Mouse (Mus musculus) urinary bladder, adult 2 months (tissue): ENCODE results near the gene Klf13. TPM values are rescaled to one million over a fixed set of nuclear protein-coding genes. Genes with fewer than 3 reads are reported as not detected.
A peak's percentile ranks its signal among the peaks of the same experiment; 100 is the strongest.

Experiments
- DNase-seq: peaks from one replicate; pipeline ENCODE4 v3.0.0; 2022; ENCODE audit warnings: low spot score
- polyA plus RNA-seq: library from polyadenylated mRNA; depleted of rRNA; stranded (reverse); fragments of >200 nt; gene quantifications from 2 replicates; pipeline ENCODE4 v1.2.3, GENCODE M21; 2012

The Klf13 gene
- polyA plus RNA-seq, 1 experiment, result 13.0 TPM

DNA sequence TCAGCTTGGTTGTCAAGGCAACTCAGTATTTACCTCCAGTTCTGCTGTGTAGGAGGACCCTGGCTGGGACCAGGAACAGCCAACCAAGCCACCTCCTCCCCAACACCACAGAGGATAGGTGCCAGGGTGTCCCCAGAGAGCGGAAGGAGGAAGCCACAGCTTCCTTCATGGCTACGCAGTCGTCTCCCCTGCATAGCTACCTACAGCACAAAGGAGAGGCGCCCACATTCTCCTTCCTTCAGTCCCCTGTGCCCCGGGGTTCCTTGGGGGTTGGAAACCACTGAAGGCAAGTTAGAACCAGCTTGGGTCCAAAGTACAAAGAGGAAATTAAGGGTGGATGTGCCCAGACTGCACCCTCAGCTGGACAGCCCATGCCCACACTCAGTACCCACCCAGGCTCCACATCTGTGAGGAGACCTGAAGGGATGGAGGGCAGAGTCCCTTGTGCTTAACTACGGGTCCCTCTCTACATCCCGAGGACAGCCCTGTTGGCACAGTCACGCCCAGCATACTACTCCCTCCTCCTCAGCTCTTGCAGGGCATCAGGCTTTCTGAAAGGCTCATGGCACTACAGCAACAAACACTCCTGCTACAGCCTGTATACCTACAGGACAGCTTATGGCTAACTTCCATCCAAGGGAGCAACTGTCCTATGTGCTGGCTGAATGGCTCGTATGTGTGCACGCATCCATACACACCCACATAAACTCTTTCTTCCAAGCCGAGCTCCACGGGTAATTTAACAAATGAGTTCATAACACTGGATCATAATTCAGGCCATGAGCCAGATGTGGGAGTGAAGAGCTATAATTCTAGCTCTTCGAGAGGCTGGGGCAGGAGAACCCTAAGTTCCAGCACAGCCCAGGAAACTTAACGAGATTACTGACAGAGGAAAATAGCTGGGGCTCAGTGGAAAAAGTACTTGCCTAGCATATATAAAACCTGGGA, 13.0 kb downstream of the Klf13 start:
- DNase-seq, result no peak

GRCm38 (mm10) chr7:63924747-63925412, 13.8 kb downstream of the Klf13 start:
- DNase-seq, result peak; percentile 52

DNA sequence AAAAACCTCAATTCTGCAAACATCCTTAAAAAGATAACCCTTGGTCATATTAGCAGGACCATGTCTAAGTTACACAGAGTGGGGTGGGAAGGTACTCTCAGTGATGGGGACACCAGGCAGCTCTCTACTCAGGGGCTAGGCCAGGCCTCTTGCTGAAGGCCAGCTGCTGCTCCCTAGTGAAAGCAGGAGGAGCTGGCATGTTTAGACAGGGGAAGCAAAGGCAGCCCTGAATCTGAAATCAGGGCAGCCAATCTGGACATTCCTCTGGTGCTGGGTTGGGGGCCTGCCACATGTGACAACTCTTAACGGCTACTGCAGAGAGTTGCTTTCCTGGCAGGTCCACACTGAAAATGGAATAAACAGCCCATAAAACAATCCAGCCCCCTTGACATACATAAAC, 14.6 kb downstream of the Klf13 start:
- no peak for DNase-seq

DNA sequence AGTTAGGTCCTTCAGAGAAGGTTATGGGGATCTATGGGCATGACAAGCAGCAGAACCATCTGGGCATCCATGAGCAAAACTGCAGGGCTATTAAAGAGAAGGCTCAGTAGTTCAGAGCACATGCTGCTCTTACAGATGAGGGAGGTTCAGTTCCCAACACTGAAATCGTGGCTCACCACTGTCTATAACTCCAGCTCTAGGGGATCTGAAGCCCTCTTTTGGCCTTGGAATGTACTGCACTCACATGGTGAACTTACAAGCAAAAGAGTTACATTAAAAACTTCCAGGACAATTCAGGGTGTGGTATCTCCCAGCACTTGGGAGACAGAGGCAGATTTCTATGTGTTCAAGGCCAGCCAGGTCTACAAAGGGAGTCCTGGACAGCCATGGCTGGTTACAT, 15.7 kb downstream of the Klf13 start:
- DNase-seq, result no peak

DNA sequence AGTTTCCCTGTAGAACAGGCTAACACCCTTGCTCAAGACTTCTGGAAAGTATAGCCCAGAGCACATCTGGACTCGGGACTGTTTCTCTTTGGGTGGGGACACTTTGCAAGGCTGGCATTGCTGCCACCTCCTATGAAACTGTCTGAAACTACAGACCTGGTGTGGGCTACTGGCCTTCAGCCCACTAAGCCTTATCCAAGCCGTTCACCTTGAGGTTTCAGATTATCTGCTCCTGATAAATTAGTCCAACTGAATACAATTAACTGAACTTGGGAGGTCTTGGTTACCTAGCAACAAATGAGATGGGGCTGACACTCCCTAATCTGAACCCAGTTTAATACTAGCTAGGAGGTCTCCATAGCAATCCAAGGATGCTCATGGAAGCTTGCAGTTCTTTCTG, 16.1 kb downstream of the Klf13 start:
- no peak for DNase-seq

- no peak for DNase-seq
These were observed 16.7 kb downstream of the Klf13 start for GRCm38 (mm10) chr7:63921909-63922562.

- no peak for DNase-seq
These were observed 19.6 kb downstream of the Klf13 start for GRCm38 (mm10) chr7:63918771-63919768.

- no peak for DNase-seq
These were observed 21.0 kb downstream of the Klf13 start for GRCm38 (mm10) chr7:63917693-63918092.

- no peak for DNase-seq
These were observed 22.3 kb downstream of the Klf13 start, which contains the start of gene E030018B13Rik for GRCm38 (mm10) chr7:63916268-63916907. TSS of gene E030018B13Rik (plus strand) at chr7:63916857.

GRCm38 (mm10) chr7:63914891-63915290, 23.8 kb downstream of the Klf13 start:
- DNase-seq, result no peak

DNA sequence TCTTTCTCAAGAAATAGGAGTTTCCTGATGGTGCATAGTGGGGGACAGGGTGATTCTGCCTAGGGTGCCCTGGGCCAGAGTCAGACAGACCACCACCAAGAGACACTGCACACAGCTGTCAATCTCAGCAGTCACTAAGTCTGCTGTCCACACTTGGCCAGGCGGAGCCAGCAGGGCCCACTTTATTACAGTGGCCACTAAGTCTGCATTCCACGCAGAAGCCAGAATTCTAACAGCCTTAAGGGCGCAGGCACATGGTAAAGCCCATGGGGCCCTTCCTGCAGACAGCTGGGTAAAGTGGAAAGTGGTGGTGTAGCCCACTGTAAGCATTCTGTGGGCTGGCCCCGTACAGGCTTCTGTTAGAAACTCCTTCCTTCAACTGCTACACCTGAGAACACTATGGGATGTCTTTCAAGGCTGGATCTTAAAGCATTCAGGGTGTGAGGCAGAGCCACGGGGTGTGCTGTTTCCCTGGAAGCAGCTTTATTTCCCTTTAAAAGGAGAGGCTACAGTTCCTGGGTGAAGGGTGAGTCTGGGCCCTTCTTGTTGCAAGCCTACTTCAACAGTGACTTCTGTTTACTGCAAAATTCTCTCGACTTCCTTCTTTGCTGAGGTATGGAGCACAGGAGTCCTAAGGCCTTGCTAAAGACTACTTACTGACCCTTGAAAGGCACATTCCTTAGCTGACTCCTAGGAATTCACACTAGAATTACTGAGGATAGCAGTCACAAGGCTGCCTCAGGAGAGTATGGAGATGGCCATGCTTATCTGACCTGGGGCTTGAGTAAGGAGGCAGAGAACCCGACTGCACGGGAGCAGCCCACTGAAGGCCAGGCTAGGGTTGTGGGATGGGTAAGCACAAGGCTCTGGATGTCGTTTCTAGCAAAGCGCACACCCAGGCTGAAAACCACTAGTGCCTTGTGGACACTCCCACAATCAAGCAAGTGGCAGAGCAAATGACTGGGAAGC, 24.7 kb downstream of the Klf13 start:
- no peak for DNase-seq

DNA sequence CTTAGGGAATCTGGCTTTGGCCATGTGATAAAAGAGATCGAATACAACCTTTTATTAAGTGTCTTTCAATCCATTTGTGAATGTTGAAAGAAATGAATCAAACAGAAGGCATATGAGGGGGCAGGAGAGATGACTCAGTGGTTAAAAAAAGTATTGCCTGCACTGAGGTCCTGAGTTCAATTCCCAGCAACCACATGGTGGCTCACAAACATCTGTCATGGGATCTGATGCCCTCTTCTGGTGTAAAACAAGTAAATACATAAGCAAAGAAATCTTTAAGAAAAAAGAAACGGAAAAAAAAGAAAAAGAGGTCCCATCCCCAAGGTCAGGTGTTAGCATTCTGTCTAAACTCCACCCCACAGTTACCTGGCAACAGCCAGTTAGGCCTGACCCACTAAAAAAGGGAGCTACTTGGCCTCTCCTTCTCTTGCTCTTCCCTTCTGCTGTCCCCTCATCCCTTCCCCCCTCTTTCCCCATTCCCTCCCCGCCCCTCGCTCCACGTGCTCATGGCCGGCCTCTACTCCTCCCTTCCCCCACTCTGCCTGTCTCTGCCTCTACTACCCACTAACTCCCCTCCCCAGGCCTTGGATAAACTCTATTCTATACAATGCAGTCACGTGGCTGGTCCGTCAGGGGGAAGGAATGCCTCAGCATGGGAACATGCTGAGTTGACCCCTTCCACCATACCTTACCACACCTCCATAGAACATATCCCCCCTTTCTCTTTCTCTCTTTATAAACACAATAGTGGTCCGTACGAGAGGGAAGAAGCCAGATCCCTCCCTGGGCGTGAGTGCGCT, 25.6 kb downstream of the Klf13 start:
- no peak for DNase-seq

DNA sequence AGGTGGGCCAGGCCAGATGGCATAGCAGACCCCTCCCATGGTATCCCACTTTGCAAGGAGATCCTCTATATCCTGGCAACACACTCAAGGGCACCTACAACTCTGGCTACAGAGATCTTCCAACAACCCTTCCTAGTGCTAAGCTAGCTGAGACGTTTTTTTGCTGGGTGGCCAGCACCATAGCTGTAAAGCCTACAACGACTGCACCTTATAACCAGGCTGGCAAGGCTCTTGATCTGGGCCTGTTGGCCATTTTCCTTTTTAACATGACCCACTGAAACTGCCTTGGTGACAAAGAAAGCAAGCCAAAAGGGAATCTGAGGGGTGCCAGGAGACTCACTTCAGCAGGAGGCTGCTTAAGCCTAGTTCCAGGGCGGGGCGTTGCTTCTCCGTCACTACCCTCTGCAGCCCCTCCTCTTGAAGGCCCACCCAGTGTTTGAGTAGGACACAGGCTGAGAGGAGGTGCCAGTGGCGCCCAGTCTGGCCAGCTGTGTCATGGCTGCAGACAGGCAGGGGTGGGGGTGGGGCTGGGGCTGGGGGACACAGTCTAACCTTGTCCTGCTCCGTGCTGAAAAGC, 26.4 kb downstream of the Klf13 start:
- DNase-seq, result no peak

DNA sequence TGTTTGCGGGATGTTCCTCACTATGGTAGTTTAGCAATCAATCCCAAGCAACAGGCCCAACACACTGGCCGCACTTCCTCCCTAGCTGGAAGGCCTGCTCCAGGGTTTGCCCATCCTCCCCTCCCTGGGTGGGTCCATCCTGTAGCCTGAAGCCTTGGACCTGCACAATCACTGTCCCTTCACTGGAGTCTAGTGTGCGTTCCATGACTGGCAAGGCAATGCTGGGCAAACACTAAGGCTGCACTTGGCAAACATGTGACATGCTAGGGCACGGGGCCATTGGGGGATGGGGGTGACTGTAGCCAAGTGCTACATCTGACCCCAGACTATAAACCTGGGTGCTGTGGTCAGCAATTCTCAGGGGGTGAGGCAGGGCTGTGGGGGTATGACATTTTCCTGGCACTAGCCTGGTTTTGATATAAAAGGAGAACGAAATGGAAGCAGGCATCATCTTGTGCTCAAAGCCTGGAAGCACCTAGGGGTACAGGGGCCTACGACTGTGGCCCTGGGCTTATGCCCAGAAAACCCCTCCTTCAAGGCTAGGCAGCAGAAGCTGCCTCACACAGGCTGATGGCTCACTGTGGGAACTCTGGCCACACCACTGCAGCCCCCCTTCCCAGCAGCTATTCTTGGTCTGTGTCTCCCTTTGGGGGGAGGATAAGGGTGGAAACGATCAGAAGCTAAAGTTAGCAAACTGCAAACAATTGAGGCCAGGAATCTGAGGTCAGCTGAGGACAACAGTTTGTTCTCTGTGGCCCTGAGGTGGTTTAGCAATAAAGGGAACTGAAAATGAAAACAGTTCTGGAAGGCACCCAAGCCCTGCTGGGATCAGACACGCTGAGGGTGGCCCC, 27.1 kb downstream of the Klf13 start:
- DNase-seq, result peak; percentile 43

DNA sequence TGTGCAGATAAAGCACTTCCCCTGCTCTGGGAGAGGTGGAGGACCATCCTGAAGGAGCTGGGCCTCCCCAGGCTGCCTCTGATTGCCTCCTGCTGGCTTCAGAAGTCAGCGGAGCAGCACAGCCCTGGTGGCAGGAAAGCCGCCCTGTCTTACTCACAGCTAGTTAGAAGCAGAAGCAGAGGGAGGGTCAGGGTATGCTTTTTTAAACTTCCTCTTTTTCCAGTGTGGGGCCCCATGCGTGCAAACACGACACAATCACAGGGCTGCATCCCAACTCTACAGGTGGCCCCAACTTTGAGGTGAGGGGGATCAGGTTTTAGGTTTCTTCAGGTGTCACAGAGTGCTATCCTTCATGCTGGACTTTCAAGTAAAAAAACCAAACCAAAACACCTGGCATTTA, 27.8 kb downstream of the Klf13 start:
- DNase-seq, result no peak

DNA sequence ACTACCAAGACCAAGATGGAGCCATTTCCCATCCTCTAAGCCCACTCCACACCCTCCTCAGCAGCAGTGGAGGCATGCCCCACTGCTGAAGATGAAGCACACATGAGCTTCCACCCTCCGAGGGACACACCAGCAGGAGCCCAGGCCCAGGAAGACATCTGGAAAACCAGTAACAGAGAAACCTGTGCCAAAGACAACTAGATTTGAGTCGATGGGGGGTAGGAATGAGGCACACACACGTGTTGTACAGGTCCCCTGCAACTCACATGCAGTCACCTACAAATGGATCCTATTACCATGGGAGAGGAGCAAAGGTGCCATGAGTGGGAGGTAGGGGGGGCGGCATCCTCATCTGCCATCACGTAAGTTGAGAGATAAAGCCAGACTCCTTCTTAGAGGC, 28.5 kb downstream of the Klf13 start:
- no peak for DNase-seq
